Mouse (Mus musculus) bone marrow macrophage, adult 2 months (primary cell): ENCODE measurements around the gene Hsf5.

ENCODE experiments used
- CTCF ChIP-seq: IDR thresholded peaks from 2 replicates; pipeline ENCODE4 v1.5.1; 2012; ENCODE audit warnings: low read depth, mild to moderate bottlenecking, low read length, moderate library complexity
- POLR2A ChIP-seq: IDR thresholded peaks from 2 replicates; pipeline ENCODE4 v1.6.1; 2012; ENCODE audit warnings: mild to moderate bottlenecking, low read depth, low read length, borderline replicate concordance

- TF ChIP-seq CTCF (no peak), POLR2A (no peak)
These were observed 1.4 kb upstream of the Hsf5 start for GRCm38 (mm10) chr11:87615551-87615950.
